Mouse (Mus musculus) liver, embryonic 14.5 days (tissue): ENCODE measurements around the gene Ppan. TPM values are rescaled to one million over a fixed set of nuclear protein-coding genes. Genes with fewer than 3 reads are reported as not detected.

ENCODE experiments used
- ATAC-seq: fragments of 200-750 bp; cut with Nextera tagmentation; 2 replicates; pipeline ENCODE4 v1.8.0; 2017; ENCODE audit warnings: moderate number of reproducible peaks, mild to moderate bottlenecking, moderate library complexity; ENCODE audit not compliant: insufficient read depth
- DNase-seq, 3 experiments: peaks; one replicate each; pipeline ENCODE4 v3.0.0-alpha.2; 2012 to 2013; ENCODE audit warnings: low read depth in 3 of 3, low spot score in 3 of 3
- H3K27ac ChIP-seq: fragments of 300-500 bp; sonication (generic); 2 replicates; pipeline ENCODE4 v1.5.1; 2014; ENCODE audit warnings: moderate library complexity, mild to moderate bottlenecking, control low read depth, inconsistent platforms
- H3K27me3 ChIP-seq: fragments of 300-500 bp; sonication (generic); 2 replicates; pipeline ENCODE4 v1.6.1; 2014; ENCODE audit warnings: mild to moderate bottlenecking, low read length, moderate library complexity; ENCODE audit not compliant: control insufficient read depth, insufficient read depth
- H3K36me3 ChIP-seq: fragments of 300-500 bp; sonication (generic); replicated peaks from 2 replicates; pipeline ENCODE4 v1.6.1; 2014; ENCODE audit warnings: low read depth; ENCODE audit not compliant: control insufficient read depth, insufficient read depth
- H3K4me1 ChIP-seq, 2 experiments: fragments of 200-500 bp in 1 of 2; fragments of 300-500 bp in 1 of 2; sonication (generic) in 1 of 2; replicated peaks; 2 replicates each; pipeline ENCODE4 v1.6.1; 2012 to 2014; ENCODE audit warnings: antibody characterized with exemption in 1 of 2, inconsistent platforms in 1 of 2, low read length in 1 of 2; ENCODE audit not compliant: control insufficient read depth in 2 of 2, insufficient read depth in 2 of 2
- H3K4me2 ChIP-seq: fragments of 300-500 bp; sonication (generic); 2 replicates; pipeline ENCODE4 v1.6.1; 2014; ENCODE audit warnings: low read depth, mild to moderate bottlenecking, control low read depth, moderate library complexity
- H3K4me3 ChIP-seq, 2 experiments: fragments of 200-500 bp in 1 of 2; fragments of 300-500 bp in 1 of 2; sonication (generic) in 1 of 2; 2 replicates each; pipeline ENCODE4 v1.5.1; 2012 to 2014; ENCODE audit warnings: low read depth in 2 of 2, low read length in 2 of 2, mild to moderate bottlenecking in 2 of 2, control low read depth in 1 of 2, inconsistent platforms in 1 of 2, moderate library complexity in 1 of 2; ENCODE audit not compliant: insufficient read depth in 1 of 2
- H3K9ac ChIP-seq: fragments of 300-500 bp; sonication (generic); replicated peaks from 2 replicates; pipeline ENCODE4 v1.6.1; 2014; ENCODE audit warnings: mild to moderate bottlenecking, control low read depth, moderate library complexity
- H3K9me3 ChIP-seq: fragments of 300-500 bp; sonication (generic); 2 replicates; pipeline ENCODE4 v1.6.1; 2016; ENCODE audit warnings: low read length, mixed read lengths; ENCODE audit not compliant: control insufficient read depth
- CTCF ChIP-seq: IDR thresholded peaks from 2 replicates; pipeline ENCODE4 v1.5.1; 2016; ENCODE audit warnings: antibody characterized with exemption, low read depth, control low read depth
- EP300 ChIP-seq: IDR thresholded peaks from 2 replicates; pipeline ENCODE4 v1.6.1; 2016; ENCODE audit warnings: antibody characterized with exemption, low read depth
- WGBS: fragments of 180-500 bp; shearing (Covaris S2); extraction: QIAGEN DNeasy Blood & Tissue Kit; methylation state at CpG from one replicate; pipeline ENCODE4 v1.1.7; 2014; ENCODE audit not compliant: insufficient replicate concordance; 5-methylcytosine and 5-hydroxymethylcytosine counted together
- polyA plus RNA-seq, 2 experiments: library from polyadenylated mRNA; depleted of rRNA in 1 of 2; stranded (reverse) in 1 of 2; unstranded in 1 of 2; fragments of >200 nt; fragmentation: Nextera tagmentation in 1 of 2; extraction: Ambion mirVana in 1 of 2; gene quantifications; 2 replicates each; pipeline versions ENCODE4 v1.2.1 to v1.2.3; 2012 to 2014

Gene Ppan
- polyA plus RNA-seq, 2 experiments: 50.2 to 84.8 TPM

DNA sequence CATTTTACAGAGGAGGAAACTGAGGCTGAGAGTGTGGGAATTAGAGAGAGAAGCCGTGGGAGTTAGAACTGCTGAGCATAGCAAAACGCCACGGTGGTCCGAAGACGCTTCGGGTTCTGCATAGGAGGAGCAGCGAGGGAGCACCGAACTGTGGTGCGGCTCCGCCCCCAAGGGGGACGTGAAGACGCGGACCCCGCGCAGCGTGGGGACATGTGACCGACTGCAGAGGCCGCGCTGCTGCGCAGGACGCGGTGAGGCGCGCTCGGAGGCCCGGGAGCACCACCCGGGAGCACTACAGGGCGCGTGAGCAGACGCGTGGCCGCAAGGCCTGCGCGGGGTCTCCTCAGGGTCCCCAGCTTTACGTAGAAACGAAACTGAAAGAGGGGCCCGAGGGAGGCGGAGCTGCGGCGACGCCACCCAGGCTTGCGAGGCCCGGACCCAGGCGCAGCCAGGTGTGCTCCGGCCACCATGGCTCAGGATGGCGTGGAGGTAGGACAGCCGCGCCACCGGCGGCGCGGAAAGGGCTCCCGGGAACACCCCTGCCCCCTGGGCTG is 19.4 kb upstream of the Ppan start, which contains the start of gene A230050P20Rik:
A230050P20Rik (plus strand) TSS at position 195 of the 554 bp plus-strand sequence.
- no peak for TF ChIP-seq EP300
- no peak for TF ChIP-seq CTCF
- Histone ChIP-seq H3K4me3 (peak within 1 kb of the TSS; percentile 37 to 63), H3K9ac (peak within 1 kb of the TSS; percentile 44), H3K4me1 (peaks cover 0 to 2% of the 10 kb centered on the region in 2 experiments; a peak in 1 of 4 replicates), H3K4me2 (peak within 1 kb of the TSS; percentile 67), H3K36me3 (no peaks in the 10 kb centered on the region), H3K27ac (no peak within 1 kb of the TSS), H3K27me3 (peaks cover 14% of the 10 kb centered on the region), H3K9me3 (no peaks in the 10 kb centered on the region)
- no peak for DNase-seq
- peak; percentile 42; the same call in 1 of the 2 replicates for ATAC-seq
- 4% methylated on average over 51 of the region's 53 CpGs for WGBS

- peak overlapping the region; percentile 37 to 63; a peak in 3 of 4 replicates for H3K4me3 ChIP-seq
- peaks cover 0 to 2% of the 10 kb centered on the region in 2 experiments; a peak in 1 of 4 replicates for H3K4me1 ChIP-seq
- ATAC-seq: no peak
- peaks cover 14% of the 10 kb centered on the region for H3K27me3 ChIP-seq
- H3K36me3 ChIP-seq: no peaks in the 10 kb centered on the region
- 7% methylated on average over 19 of the region's 19 CpGs for WGBS
- no peak for TF ChIP-seq CTCF
- TF ChIP-seq EP300: no peak
- peak overlapping the region; percentile 67 for H3K4me2 ChIP-seq
- H3K9ac ChIP-seq: no peak overlapping the region
- H3K9me3 ChIP-seq: no peaks in the 10 kb centered on the region
- DNase-seq: no peak
- H3K27ac ChIP-seq: no peak overlapping the region
Measured at GRCm38 (mm10) chr9:20869246-20869645, 18.7 kb upstream of the Ppan start.

- DNase-seq (no peak), ATAC-seq (no peak)
- H3K4me2 ChIP-seq: no peak overlapping the region
- H3K4me3 ChIP-seq: no peak overlapping the region
- no peak overlapping the region for H3K9ac ChIP-seq
- H3K36me3 ChIP-seq: no peaks in the 10 kb centered on the region
- H3K9me3 ChIP-seq: no peaks in the 10 kb centered on the region
- WGBS: 69% methylated on average over 12 of the region's 12 CpGs
- TF ChIP-seq CTCF: peak; percentile 35; the same call in 1 of the 2 replicates
- no peak for TF ChIP-seq EP300
- peaks cover 0 to 2% of the 10 kb centered on the region in 2 experiments; a peak in 1 of 4 replicates for H3K4me1 ChIP-seq
- H3K27me3 ChIP-seq: peaks cover 14% of the 10 kb centered on the region
- H3K27ac ChIP-seq: no peak overlapping the region
Measured at GRCm38 (mm10) chr9:20870211-20871173, 17.5 kb upstream of the Ppan start.

GRCm38 (mm10) chr9:20872991-20873390 is 15.0 kb upstream of the Ppan start:
- Histone ChIP-seq H3K4me2 (no peak overlapping the region), H3K4me3 (no peak overlapping the region), H3K36me3 (no peaks in the 10 kb centered on the region), H3K9me3 (no peaks in the 10 kb centered on the region), H3K27ac (no peak overlapping the region), H3K4me1 (peaks cover 0 to 6% of the 10 kb centered on the region in 2 experiments; a peak in 3 of 4 replicates), H3K9ac (no peak overlapping the region), H3K27me3 (peaks cover 11% of the 10 kb centered on the region)
- ATAC-seq: no peak
- DNase-seq: no peak
- no peak for TF ChIP-seq CTCF
- no peak for TF ChIP-seq EP300
- WGBS: 76% methylated on average over 10 of the region's 10 CpGs

- no peak for DNase-seq
- ATAC-seq: no peak
- WGBS: 77% methylated on average over 12 of the region's 12 CpGs
- peaks cover 0 to 4% of the 10 kb centered on the region in 2 experiments; a peak in 3 of 4 replicates for H3K4me1 ChIP-seq
- no peak overlapping the region for H3K9ac ChIP-seq
- TF ChIP-seq EP300 (no peak), CTCF (no peak)
- no peak overlapping the region for H3K4me3 ChIP-seq
- no peak overlapping the region for H3K4me2 ChIP-seq
- H3K36me3 ChIP-seq: no peaks in the 10 kb centered on the region
- peaks cover 8% of the 10 kb centered on the region for H3K27me3 ChIP-seq
- no peak overlapping the region for H3K27ac ChIP-seq
- no peaks in the 10 kb centered on the region for H3K9me3 ChIP-seq
Measured at GRCm38 (mm10) chr9:20873521-20873920, 14.5 kb upstream of the Ppan start.
